Mouse (Mus musculus): ENCODE measurements around the gene Nol12.

Nol12 gene

DNA sequence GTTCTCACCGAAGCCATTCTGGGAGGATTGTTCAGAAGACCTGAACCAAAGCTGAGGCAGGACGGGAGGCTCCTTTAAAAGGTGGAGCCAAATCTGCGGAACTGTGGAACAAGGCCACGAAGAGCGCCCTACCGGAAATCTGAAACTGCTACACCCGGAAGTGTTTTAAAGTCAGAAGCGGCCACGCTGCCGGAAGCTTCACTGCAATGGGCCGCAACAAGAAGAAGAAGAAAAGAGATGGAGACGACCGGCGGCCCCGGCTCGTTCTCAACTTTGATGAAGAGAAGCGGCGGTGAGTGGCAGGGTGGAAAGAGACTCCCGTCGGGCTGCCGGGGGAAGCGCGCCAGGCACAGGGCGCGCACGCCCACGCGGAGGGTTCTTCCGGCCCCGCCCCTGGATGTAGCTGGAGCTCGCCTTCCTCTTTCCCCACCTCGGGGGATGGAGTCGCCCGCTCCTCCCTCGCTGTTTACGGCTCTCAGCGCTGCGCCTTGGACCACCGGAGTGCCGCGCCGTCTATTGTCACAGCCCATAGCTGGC, at the start of gene Nol12:
Gene Nol12 (plus strand): TSS at position 150 of the 537 bp plus-strand sequence.
- peak; percentile 77 for DNase-seq (ENCODE audit: low spot score)

DNA sequence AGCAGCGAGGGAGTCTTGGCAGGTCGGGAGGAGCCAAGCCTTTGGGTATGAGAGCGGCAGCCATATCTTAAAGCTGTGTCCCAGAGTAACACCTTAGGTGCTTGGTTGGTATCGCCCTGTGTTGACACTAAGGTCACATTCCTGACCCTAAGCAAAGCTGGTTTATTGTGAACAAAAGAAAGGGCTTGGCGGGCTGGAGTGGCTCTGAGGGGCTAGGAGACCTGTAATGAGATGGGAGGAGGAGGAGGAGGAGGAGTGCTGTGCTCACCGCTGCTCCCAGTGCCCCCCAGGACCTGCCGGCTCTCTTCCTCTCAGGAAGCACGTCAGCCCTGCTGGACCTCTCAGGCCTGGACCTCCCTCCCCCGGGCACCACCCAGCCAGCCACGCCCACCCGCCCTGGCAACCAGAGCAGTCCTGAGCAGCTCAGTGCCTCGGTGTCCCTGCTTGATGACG, 45.3 kb upstream of the Nol12 start:
- no peak for DNase-seq (ENCODE audit: low spot score)

DNA sequence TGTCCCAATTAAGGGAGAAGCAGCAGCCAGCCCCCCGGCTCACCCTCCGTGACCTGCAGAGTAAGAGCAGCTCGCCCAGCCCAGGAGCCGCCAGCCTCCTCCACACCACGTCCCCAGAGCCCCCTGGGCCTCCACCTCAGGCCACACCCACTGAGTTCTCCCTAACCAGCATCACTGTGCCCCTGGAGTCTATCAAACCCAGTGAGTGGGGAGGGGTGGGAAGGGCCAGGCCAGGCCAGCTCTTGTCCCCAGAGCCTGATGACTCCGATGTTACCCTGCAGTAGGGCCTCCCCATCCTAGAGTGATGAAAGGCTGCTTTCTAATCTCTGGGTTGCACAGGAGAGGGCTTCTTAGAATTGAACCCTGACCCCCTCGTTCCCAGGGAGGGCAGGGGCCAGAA, 42.3 kb upstream of the Nol12 start:
- DNase-seq (ENCODE audit: low spot score), result no peak

DNA sequence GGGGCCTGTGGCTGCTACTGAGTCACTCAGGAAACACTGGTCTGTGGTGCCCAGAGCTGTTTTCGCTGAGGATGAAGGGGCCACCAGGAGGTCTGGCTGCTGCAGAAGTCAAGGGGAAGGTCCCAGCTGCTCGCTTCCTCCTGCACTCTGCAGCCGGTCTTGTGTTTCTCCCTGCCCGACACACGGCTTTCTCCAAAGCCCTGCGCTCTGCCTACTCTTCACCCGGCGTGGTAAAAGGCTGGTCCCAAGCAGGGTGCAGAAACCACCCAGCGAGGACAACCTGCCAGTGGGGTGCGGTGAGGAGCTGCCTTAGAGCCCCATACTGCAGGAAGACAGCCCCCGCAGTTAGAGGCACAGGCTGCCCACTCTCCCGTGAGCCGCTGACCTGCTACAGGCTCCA, 40.0 kb upstream of the Nol12 start:
- no peak for DNase-seq (ENCODE audit: low spot score)

DNA sequence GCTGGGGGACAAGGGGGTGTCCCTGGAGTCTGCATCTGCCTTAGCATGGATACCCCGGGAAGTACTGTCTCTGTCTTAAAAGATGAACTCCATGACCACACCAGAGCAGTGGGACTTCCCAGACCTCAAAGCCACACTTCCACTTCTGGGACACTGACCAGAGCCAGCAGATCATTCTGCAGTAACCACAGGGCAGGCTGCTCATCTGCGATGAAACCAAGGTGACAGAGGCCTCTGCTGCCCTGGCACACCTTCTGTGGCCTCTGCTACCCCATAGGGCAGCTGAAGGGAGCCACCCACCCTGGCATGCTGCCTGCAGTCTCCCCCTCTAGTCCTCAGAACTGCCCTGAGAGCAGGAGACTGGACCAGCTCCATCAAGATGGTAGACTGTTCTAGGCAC, 39.0 kb upstream of the Nol12 start:
- no peak for DNase-seq (ENCODE audit: low spot score)

DNA sequence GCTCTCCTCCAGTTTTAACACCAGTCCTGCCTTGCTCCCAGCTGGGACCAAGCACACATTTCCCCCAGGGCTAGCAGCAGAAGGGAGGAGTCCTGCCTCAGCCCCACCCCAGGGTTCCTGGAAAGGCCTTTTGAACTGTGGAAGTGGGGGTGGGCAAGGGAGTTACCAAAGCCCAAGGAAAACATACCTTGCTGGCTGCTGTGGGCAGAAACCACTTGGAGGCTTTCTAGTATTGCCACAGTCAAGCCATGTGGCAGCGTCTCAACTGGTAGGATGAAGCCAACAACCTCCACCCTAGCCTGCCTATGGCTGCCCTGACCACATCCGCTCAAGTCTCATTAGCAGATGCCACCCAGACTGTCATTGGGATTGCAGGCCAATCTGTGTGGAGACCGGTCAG, 38.6 kb upstream of the Nol12 start:
- no peak for DNase-seq (ENCODE audit: low spot score)

DNA sequence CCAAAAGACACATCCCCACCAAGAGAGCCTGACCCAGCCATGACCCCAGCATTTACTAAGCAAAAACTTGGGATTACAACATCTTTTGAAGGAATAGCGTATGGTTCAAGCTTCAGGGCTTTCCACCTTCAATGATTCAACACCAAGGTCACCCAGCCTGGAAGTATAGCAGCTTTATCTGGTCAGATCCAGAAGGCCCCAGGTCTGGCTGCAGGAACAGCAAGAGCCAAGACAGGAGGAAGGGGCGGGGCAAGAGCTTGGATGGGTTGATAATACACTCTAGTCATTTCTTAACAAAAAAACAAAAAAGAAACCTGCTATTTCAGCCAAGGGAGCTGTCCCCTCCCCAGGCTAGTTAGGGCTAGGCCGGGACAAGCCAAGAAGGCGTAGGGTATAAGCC, 37.2 kb upstream of the Nol12 start:
- DNase-seq (ENCODE audit: low spot score), result no peak

DNA sequence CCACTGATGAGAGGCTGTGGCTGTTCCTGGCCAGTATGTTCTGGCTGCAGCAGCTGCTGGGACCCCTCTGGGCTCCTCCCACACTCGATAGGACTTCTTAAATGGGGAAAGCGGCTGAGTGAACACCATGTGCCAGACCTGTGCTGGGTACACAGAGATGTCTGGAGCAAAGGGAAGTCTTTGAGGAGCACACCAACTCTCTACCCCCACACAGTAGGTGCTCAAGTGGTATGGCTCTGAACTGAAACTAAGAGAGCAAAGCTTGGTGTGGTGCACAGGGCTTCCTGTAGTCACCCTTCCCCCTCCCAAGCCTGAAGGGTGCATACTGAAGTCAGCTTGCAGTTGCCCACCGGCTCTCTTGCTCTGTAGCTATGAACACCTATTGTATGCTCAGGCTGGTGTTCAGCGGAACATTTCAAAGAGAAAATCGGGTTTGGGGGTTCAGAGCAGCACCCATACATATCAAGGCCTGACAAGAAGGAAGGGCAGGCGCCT, 36.2 kb upstream of the Nol12 start:
- DNase-seq (ENCODE audit: low spot score), result no peak

DNA sequence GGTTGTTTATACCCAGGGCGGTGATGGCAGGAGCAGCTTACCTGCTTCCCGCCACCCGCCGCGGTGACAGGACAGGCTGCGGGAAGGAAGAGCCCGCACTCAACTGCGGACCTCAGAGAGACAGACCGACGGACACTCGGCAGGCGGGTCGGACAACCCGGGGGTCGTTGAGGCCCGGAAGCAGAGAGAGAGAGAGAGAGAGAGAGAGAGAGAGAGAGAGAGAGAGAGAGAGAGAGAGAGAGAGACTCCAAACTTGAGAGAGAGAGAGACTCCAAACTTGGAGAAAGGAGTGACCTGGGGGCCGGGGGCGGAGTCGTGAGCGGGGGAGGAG, 35.4 kb upstream of the Nol12 start, which contains the start of gene Gm49510:
Gene Gm49510 (plus strand): TSS at position 259 of the 331 bp plus-strand sequence.
- no peak for DNase-seq (ENCODE audit: low spot score)

DNA sequence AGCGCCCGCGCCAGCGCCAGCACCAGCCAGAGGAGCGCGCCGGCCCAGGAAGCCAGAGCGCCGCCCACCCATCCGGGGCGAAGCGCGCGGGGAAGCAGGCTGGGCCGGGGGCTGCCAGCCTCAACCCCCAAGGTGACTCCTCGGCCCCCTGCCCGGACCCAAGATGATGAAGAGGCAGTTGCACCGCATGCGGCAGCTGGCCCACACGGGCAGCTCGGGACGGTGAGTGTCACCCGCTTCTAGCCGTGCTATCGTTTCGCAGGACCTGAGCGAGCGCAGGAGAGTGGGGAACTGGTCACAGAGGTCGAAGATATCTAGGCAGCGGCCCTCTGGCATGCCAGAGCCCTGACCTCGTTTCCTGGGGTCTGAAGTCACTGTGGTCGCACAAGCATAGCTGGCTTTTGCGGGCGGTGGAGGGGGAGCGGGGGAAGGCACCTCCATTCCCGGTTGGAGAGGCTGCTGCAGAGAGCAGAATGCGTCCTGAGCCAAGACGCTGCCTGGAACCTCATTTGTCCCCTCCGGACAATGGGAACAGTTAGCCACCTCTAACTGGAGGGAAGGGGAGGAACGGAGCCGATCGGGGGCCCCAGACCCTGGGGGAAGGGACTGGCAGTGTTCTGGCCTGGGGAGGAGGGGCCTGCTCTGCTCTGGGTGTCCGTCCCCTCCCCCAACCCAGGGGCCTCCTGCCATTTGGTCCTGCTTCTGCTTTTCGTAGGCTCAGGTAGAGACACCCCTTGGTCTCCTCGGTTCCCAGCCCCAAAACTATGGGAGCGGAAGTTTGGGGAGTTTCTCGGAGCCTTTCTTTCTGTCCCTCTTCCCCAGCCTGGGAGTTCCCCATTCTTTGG, 34.8 kb upstream of the Nol12 start, which contains the start of gene Sh3bp1:
Gene Sh3bp1 (plus strand): TSS at position 29 of the 845 bp plus-strand sequence.
- no peak for DNase-seq (ENCODE audit: low spot score)

DNA sequence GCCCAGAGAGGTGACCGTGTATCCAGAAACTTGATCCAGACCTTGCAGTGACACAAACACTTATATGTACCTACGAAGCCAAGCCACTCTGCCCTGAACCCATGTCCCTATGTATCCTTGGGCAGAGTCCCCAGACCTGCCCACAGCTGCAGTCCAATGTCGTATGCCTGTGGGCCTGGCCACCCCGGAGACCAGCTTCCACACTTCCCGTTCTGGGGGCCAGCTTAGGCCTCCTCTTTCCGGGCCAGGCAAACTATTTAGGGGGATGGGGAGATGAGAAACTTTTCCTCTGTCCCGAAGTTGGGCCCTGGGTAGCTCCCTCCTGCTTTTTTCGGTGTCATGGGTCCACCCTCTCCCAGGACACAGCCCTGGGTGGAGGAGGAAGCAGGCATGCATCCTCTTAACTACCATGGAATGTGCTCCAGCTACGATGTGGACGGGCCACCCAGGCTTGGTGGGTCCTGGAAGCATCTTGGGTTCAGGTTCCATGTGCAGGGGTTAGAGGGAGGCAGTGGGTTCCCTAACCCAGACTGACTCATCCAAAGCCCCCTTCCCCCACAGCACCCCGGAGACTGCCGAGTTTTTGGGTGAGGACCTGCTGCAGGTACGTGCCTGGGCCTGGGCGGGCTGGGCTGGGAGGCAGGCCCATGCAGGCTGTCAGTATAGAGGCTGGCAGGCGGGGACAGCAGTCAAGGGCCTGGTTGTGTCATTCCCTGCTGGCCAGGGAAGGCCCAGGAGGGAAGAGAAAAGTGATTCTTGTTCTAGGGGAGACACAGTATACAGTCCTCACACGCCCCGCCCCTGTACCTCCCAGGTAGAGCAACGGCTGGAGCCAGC, 33.9 kb upstream of the Nol12 start:
- DNase-seq (ENCODE audit: low spot score), result no peak

DNA sequence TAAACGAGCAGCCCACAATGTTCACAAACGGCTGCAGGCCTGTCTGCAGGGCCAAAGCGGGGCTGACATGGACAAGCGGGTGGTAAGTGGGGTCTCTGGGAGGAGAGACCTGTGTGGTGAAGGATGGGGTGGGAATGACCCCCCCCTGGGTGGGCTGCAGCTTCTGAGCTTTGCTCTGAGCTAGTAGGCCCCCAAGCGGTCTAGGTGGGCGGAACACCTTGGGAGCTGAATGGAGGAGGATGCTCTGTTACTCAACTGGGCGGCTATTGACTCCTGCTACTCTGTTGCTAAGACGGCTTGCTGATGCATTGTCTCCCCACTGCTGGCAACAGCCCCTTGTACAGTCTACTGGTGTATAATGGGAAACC, 33.3 kb upstream of the Nol12 start:
- DNase-seq (ENCODE audit: low spot score), result no peak

DNA sequence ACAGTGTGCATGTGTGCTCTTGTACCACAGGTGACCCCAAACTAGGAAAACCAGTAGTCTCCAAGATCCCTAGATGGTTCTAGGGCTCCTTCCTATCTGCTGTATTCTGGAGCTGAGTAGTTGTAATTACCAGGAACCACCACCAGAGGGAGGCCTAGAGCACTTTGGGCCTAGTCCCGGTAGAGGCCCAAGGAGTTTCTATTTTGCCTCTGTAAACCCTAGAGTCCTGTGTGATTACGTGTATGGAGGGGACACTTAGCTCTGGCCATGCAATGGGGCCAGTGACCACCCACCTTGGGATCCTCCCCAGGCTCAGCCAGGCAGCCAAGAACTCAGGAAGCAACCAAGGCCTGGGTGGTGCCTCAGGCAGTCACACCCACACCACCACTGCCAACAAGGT, 31.5 kb upstream of the Nol12 start:
- peak; percentile 71 for DNase-seq (ENCODE audit: low spot score)

DNA sequence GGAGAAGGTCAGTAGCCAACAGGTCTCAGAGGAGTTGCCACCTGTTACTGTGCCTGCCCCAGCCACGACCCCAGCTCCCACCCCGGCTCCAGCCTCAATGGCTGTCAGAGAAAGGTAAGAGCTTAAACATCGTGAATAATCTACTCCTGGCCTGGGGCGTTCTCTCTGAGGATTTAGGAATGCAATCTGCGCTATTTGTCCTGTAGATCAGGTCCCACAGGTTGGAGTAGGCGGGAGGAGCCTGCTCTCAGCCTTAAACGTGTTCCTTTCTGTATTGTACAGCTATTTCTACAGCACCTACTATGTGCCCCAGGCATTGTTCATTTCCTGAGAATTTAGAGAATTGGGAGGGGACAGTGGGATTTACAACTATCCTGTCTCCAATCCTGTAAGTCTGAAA, 26.3 kb upstream of the Nol12 start:
- DNase-seq (ENCODE audit: low spot score), result no peak

DNA sequence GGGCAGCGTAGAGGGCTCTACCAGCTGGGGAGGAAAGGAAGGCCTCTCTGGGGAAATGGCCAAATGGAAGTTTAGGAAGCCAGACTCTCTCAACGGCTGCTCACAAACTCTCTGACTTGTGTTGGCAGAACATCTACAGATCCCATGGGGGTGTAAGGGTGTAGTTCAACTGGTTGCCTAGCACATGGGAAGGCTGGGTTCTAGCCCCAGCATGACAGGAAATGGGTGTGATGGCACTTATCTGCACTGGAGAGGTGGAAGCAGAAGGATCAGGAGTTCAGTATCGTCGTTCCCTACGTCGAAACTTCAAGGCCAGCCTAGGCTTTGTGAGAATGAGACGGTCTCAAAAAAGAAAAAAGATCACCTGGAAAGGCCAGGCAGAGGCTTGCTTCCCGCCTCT, 25.8 kb upstream of the Nol12 start:
- DNase-seq (ENCODE audit: low spot score), result no peak

DNA sequence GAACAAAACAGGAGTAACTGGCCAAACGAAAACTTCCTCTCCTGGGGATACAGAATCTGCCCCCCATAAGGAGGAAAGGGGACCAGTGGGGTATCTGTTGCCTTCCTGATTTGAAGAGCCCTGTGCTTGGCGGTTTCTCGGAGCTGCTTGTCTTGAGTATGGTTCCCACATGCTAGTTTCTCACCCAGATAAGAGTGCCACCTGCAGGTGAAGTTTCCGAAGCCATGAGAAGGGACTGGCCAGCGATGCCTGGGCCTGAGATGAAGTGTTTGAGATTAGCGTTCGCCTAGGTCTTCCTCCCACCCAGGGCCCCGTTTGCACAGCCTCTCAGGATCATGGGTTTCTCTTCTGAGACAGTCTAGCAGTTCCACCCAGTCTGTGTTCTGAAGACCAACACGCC, 22.7 kb upstream of the Nol12 start:
- DNase-seq (ENCODE audit: low spot score), result no peak

DNA sequence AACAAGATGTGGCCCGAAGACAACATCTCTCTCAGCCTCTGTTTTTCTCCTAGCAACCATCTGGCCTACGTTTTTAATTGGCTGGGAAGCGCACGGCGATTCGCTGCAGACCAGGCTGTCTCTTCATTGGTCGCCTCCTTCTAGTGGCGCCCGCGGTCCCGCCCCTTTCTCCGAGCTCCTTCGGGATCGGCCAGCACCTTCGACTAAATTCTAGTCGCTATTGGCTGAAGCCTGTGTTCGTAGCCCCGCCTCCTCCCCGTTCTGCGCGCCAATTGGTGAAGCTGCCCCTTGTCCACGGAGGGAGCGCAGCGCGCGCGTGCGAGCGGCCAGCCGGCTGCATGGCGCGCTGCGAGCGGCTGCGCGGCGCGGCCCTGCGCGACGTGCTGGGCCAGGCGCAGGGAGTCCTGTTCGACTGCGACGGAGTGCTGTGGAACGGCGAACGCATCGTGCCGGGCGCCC, 21.1 kb upstream of the Nol12 start, which contains the start of gene Pdxp:
Gene Pdxp (plus strand): TSS at position 288 of the 459 bp plus-strand sequence.
- DNase-seq (ENCODE audit: low spot score), result peak; percentile 83

DNA sequence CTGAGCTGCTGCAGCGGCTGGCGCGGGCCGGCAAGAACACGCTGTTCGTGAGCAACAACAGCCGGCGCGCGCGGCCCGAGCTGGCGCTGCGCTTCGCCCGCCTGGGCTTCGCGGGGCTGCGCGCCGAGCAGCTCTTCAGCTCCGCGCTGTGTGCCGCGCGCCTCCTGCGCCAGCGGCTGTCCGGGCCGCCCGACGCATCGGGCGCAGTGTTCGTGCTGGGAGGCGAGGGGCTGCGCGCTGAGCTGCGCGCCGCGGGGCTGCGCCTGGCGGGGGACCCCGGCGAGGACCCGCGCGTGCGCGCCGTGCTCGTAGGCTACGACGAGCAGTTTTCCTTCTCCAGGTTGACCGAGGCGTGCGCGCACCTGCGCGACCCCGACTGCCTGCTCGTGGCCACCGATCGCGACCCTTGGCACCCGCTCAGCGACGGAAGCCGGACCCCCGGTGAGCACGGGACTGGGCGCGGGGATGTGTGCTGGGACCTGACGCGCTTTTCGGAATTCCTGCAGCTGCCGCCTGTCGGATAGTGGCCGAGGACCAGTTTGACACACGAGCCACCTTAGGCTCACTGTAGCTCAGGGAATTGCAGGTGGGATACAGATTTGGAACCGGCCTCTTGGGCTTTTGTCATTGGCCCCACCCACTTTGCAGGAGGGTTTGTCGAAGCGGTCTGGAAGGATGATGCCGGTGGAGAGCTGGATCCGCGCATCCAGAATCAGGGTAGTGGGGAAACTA, 20.5 kb upstream of the Nol12 start:
- DNase-seq (ENCODE audit: low spot score), result no peak

DNA sequence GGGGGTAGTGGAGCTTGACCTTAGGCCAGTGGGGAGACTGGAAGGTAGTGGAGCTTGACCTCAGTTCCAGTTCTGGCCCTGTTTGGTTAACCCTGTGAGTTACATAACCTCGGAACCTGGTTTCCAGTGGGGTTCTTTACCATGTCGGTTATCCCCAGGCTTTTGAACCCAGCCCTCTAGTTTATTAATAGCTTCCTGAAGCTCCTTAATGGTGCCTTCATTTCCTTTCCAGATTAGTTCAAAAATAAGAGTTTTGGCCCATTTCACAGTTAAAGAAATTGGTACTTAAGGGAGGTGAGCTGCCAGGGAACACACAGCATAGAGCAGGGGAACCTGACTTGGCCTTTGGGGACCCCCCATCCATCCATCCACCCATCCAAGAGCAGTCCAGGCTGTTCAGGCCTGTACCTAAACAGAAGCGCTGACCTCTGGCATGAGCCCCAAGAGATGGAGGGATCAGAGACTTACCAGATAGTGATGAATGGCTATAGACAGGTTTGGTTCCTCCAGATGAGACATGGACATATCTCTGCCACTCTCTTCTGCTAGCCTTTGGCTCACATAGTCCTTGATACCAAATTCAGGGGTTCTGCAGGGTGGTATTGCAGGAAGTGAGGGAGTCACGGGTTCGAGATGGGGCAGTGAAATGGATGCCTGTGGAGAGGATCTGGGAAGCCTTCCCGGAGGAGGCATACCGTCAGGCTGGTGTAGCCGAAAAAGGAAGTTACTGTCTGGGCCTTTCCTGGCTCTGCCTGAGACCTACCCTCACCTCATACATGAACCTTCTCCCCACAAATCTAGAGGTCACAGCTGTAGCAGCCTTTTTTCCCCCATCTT, 19.7 kb upstream of the Nol12 start:
- DNase-seq (ENCODE audit: low spot score), result no peak

DNA sequence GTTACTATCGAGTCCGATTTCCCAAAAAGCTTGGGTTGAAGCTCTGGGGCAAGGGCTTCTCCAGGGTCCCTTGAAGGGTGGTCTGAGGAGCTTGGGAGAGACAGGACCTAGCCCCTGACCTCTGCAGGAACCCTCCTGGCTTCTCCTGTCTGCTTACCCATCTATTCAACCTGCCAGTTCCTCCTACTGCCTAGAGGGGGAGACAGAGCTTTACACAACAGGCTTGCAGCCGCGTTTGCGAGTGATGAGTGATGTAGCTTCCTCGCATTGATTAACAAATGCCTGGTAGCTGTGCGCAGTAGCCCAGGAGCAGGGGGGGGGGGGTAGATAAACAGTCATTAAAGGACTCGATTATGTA, 19.1 kb upstream of the Nol12 start:
- no peak for DNase-seq (ENCODE audit: low spot score)
